Mouse (Mus musculus) MEL-GATA-1-ER (cell line): ENCODE data around the gene Map4k4.

ENCODE experiments used
- DNase-seq: peaks from one replicate; pipeline ENCODE4 v3.0.0-alpha.2; 2012; ENCODE audit warnings: low read depth; ENCODE audit errors: extremely low read depth

Map4k4 gene

GRCm38 (mm10) chr1:39990041-39990440 lies 89.3 kb downstream of the Map4k4 start:
- DNase-seq = no peak

GRCm38 (mm10) chr1:39993921-39994320 lies 93.2 kb downstream of the Map4k4 start:
- DNase-seq = no peak

- DNase-seq = no peak
These were observed 94.9 kb downstream of the Map4k4 start for GRCm38 (mm10) chr1:39995593-39995992.

GRCm38 (mm10) chr1:40000476-40000875 lies 99.8 kb downstream of the Map4k4 start:
- no peak for DNase-seq

- DNase-seq = no peak
These were observed 100.2 kb downstream of the Map4k4 start for GRCm38 (mm10) chr1:40000899-40001298.

- DNase-seq = no peak
These were observed 101.5 kb downstream of the Map4k4 start for GRCm38 (mm10) chr1:40002129-40002727.

- no peak for DNase-seq
These were observed 105.4 kb downstream of the Map4k4 start for GRCm38 (mm10) chr1:40006043-40006651.

- no peak for DNase-seq
These were observed 107.3 kb downstream of the Map4k4 start for GRCm38 (mm10) chr1:40007962-40008471.

- DNase-seq = no peak
These were observed 112.0 kb downstream of the Map4k4 start for GRCm38 (mm10) chr1:40012696-40013095.

- no peak for DNase-seq
These were observed 114.5 kb downstream of the Map4k4 start for GRCm38 (mm10) chr1:40015066-40015678.

GRCm38 (mm10) chr1:40021617-40022016 lies 120.9 kb downstream of the Map4k4 start:
- DNase-seq = no peak

GRCm38 (mm10) chr1:40022472-40023135 lies 121.9 kb downstream of the Map4k4 start:
- DNase-seq = no peak

- DNase-seq = no peak
These were observed 122.5 kb downstream of the Map4k4 start for GRCm38 (mm10) chr1:40023206-40023605.

GRCm38 (mm10) chr1:40023748-40024147 lies 123.0 kb downstream of the Map4k4 start:
- DNase-seq = no peak

GRCm38 (mm10) chr1:40024554-40025320 lies 124.0 kb downstream of the Map4k4 start:
- no peak for DNase-seq

GRCm38 (mm10) chr1:40025416-40025815 lies 124.7 kb downstream of the Map4k4 start:
- no peak for DNase-seq

GRCm38 (mm10) chr1:40027116-40027620 lies 126.5 kb downstream of the Map4k4 start:
- no peak for DNase-seq

- DNase-seq = no peak
These were observed 127.7 kb downstream of the Map4k4 start for GRCm38 (mm10) chr1:40028207-40028998.

GRCm38 (mm10) chr1:40029597-40029996 lies 128.9 kb downstream of the Map4k4 start:
- no peak for DNase-seq

GRCm38 (mm10) chr1:40030287-40030975 lies 129.7 kb downstream of the Map4k4 start:
- DNase-seq = no peak
